In genomic region chr1:190927311-190927710, GRCm38 (mm10) we compare ENCODE assay signal across 9 mouse cellular contexts. TPM values are rescaled to one million over a fixed set of nuclear protein-coding genes. Genes with fewer than 3 reads are reported as not detected.
DNase-seq lines count a peak whose midpoint lies in the region; ATAC-seq and TF ChIP-seq lines count a peak whose summit lies in the region.
"Had no signal": no experiment of that assay in that cellular context is flagged by ENCODE, and none has a peak within 500 bp of the region (broad histone marks: within the 10 kb centered on the region; RNA-seq: fewer than 3 reads in every experiment).

No protein-coding gene starts in this region.

- no peak for ATAC-seq in midbrain, embryonic 16.5 days
- no peak for ATAC-seq in liver, embryonic 12.5 days
- no peak for ATAC-seq in stomach, postnatal 0 days (ENCODE audit: low FRiP score, low TSS enrichment)

- H3K27me3 ChIP-seq in midbrain, embryonic 10.5 days (ENCODE audit: low read depth, poor library complexity, severe bottlenecking), result no peaks in the 10 kb centered on the region
- H3K27me3 ChIP-seq in midbrain, embryonic 16.5 days (ENCODE audit: control insufficient read depth, insufficient read depth, low read depth, low read length), result no peaks in the 10 kb centered on the region
- H3K27me3 ChIP-seq in liver, embryonic 12.5 days (replicated peaks), result 0 out of 2 replicates have a peak, but pooled peaks cover 12% of the 10 kb centered on the region
- no peaks in the 10 kb centered on the region for H3K27me3 ChIP-seq in stomach, postnatal 0 days (ENCODE audit: control insufficient read depth, insufficient read depth, low read length)

- no peak overlapping the region for H3K9ac ChIP-seq in midbrain, embryonic 16.5 days (ENCODE audit: low read depth, low read length)
- H3K9ac ChIP-seq in liver, embryonic 12.5 days, result peak overlapping the region; percentile 88; the same call in 1 of the 2 replicates
- H3K9ac ChIP-seq in stomach, postnatal 0 days (ENCODE audit: low read length), result no peak overlapping the region

- 92% methylated on average over 3 of the region's 3 CpGs for WGBS in midbrain, embryonic 10.5 days
- 90% methylated on average over 3 of the region's 3 CpGs for WGBS in midbrain, embryonic 16.5 days
- WGBS in liver, embryonic 12.5 days (ENCODE audit: insufficient replicate concordance), result 77% methylated on average over 3 of the region's 3 CpGs
- 92% methylated on average over 3 of the region's 3 CpGs for WGBS in stomach, postnatal 0 days

- H3K9me3 ChIP-seq in midbrain, embryonic 10.5 days (replicated peaks), result no peaks in the 10 kb centered on the region
- no peaks in the 10 kb centered on the region for H3K9me3 ChIP-seq in midbrain, embryonic 16.5 days (replicated peaks; ENCODE audit: control insufficient read depth, low read length, poor library complexity, severe bottlenecking)
- no peaks in the 10 kb centered on the region for H3K9me3 ChIP-seq in liver, embryonic 12.5 days (replicated peaks)
- no peaks in the 10 kb centered on the region for H3K9me3 ChIP-seq in stomach, postnatal 0 days (ENCODE audit: control insufficient read depth, low read length)

- no peaks in the 10 kb centered on the region for H3K36me3 ChIP-seq in midbrain, embryonic 10.5 days
- H3K36me3 ChIP-seq in midbrain, embryonic 16.5 days (ENCODE audit: control insufficient read depth, insufficient read depth, low read length), result no peaks in the 10 kb centered on the region
- no peaks in the 10 kb centered on the region for H3K36me3 ChIP-seq in liver, embryonic 12.5 days
- no peaks in the 10 kb centered on the region for H3K36me3 ChIP-seq in stomach, postnatal 0 days (ENCODE audit: control insufficient read depth, insufficient read depth, low read length)

- TF ChIP-seq CTCF in stomach, postnatal 0 days (IDR thresholded peaks at IDR 0.05; ENCODE audit: low read depth), result no peak

- no peak overlapping the region for H3K27ac ChIP-seq in midbrain, embryonic 10.5 days (replicated peaks)
- no peak overlapping the region for H3K27ac ChIP-seq in midbrain, embryonic 16.5 days (ENCODE audit: low read length)
- H3K27ac ChIP-seq in liver, embryonic 12.5 days, result no peak overlapping the region
- H3K27ac ChIP-seq in stomach, postnatal 0 days (replicated peaks), result no peak overlapping the region

- peaks cover 18% of the 10 kb centered on the region for H3K4me1 ChIP-seq in midbrain, embryonic 10.5 days
- H3K4me1 ChIP-seq in midbrain, embryonic 16.5 days (ENCODE audit: control insufficient read depth, insufficient read depth, low read length), result peaks cover 13% of the 10 kb centered on the region
- H3K4me1 ChIP-seq in liver, embryonic 12.5 days, result peaks cover 26% of the 10 kb centered on the region
- no peaks in the 10 kb centered on the region for H3K4me1 ChIP-seq in stomach, postnatal 0 days (replicated peaks; ENCODE audit: control insufficient read depth, insufficient read depth)

- H3K4me3 ChIP-seq in midbrain, embryonic 10.5 days, result peak overlapping the region; percentile 75
- H3K4me3 ChIP-seq in midbrain, embryonic 16.5 days (ENCODE audit: low read depth, low read length), result no peak overlapping the region
- peak overlapping the region; percentile 76 for H3K4me3 ChIP-seq in liver, embryonic 12.5 days
- peak overlapping the region; percentile 66 for H3K4me3 ChIP-seq in stomach, postnatal 0 days (ENCODE audit: low read depth, low read length)

- no peak overlapping the region; the same call in 1 of the 2 replicates for H3K4me2 ChIP-seq in midbrain, embryonic 16.5 days (ENCODE audit: low read length)
- peak overlapping the region; percentile 74 for H3K4me2 ChIP-seq in liver, embryonic 12.5 days
- H3K4me2 ChIP-seq in stomach, postnatal 0 days (replicated peaks; ENCODE audit: low read depth), result peak overlapping the region; percentile 67

- no peak for TF ChIP-seq EP300 in stomach, postnatal 0 days (optimal IDR thresholded peaks at IDR 0.05)

- DNase-seq in heart, adult 11 months, result peak; percentile 29
- DNase-seq in heart, adult 18-20 months, result no peak
- no peak for DNase-seq in midbrain, embryonic 10.5 days (ENCODE audit: low spot score)
- no peak for DNase-seq in stomach, postnatal 0 days (ENCODE audit: low spot score)
- no peak for DNase-seq in right cerebral cortex, adult 2 months (ENCODE audit: low spot score in 2 of 2)
- DNase-seq in spleen, adult 18-20 months, result no peak
- DNase-seq: kidney, postnatal 10 days had no signal

RNA-seq across cellular contexts. Expression of gene Angel2, which starts 2.4 kb away (rescaled TPM):
- total RNA-seq in heart, adult 18-20 months (2021), result 10 to 100 TPM; 23.2 to 28.2 TPM
- 55.4 and 63.0 TPM in 2 replicates for polyA plus RNA-seq in midbrain, embryonic 10.5 days (2016; fragmentation: Nextera tagmentation; extraction: Ambion mirVana)
- polyA plus RNA-seq in midbrain, embryonic 16.5 days (2015; fragmentation: Nextera tagmentation; extraction: Ambion mirVana), result 49.0 and 50.4 TPM in 2 replicates
- 21.4 and 23.6 TPM in 2 replicates for polyA plus RNA-seq in liver, embryonic 12.5 days (2016; fragmentation: Nextera tagmentation; extraction: Ambion mirVana)
- 20.5 and 22.0 TPM in 2 replicates for polyA plus RNA-seq in stomach, postnatal 0 days (2015; fragmentation: Nextera tagmentation; extraction: Ambion mirVana)

RNA-seq across cellular contexts. Expression of gene Rps6kc1, which starts 15.7 kb away (rescaled TPM):
- 10 to 100 TPM; 16.6 to 19.8 TPM for total RNA-seq in heart, adult 18-20 months (2021)
- polyA plus RNA-seq in midbrain, embryonic 10.5 days (2016; fragmentation: Nextera tagmentation; extraction: Ambion mirVana), result 16.2 and 20.4 TPM in 2 replicates
- polyA plus RNA-seq in midbrain, embryonic 16.5 days (2015; fragmentation: Nextera tagmentation; extraction: Ambion mirVana), result 32.7 and 34.8 TPM in 2 replicates
- polyA plus RNA-seq in liver, embryonic 12.5 days (2016; fragmentation: Nextera tagmentation; extraction: Ambion mirVana), result 5.5 and 5.7 TPM in 2 replicates
- 4.5 TPM in 2 replicates for polyA plus RNA-seq in stomach, postnatal 0 days (2015; fragmentation: Nextera tagmentation; extraction: Ambion mirVana)

RNA-seq across cellular contexts. Expression of gene Vash2, which starts 51.8 kb away (rescaled TPM):
- total RNA-seq in heart, adult 18-20 months (2021), result under 1 TPM; 0.20 to 0.33 TPM
- 33.1 and 44.4 TPM in 2 replicates for polyA plus RNA-seq in midbrain, embryonic 10.5 days (2016; fragmentation: Nextera tagmentation; extraction: Ambion mirVana)
- polyA plus RNA-seq in midbrain, embryonic 16.5 days (2015; fragmentation: Nextera tagmentation; extraction: Ambion mirVana), result 83.8 and 86.5 TPM in 2 replicates
- polyA plus RNA-seq in liver, embryonic 12.5 days (2016; fragmentation: Nextera tagmentation; extraction: Ambion mirVana), result 3.9 and 4.0 TPM in 2 replicates
- 3.8 and 4.2 TPM in 2 replicates for polyA plus RNA-seq in stomach, postnatal 0 days (2015; fragmentation: Nextera tagmentation; extraction: Ambion mirVana)
